Mouse (Mus musculus): ENCODE data around the gene Zfp804b. TPM values are rescaled to one million over a fixed set of nuclear protein-coding genes. Genes with fewer than 3 reads are reported as not detected.

The Zfp804b gene
- polyA plus RNA-seq, 1 experiment from 2014 or later: not detected

GRCm38 (mm10) chr5:7284336-7284735 lies 60.2 kb downstream of the Zfp804b start:
- TF ChIP-seq EP300 (IDR thresholded peaks at IDR 0.05; ENCODE audit: low read depth) (no peak), CTCF (IDR thresholded peaks at IDR 0.05; ENCODE audit: low read depth) (no peak)
- H3K27me3 ChIP-seq (ENCODE audit: insufficient read depth, low read length): no peaks in the 10 kb centered on the region
- H3K4me2 ChIP-seq (ENCODE audit: low read depth, low read length): no peak overlapping the region
- no peak overlapping the region for H3K4me3 ChIP-seq (ENCODE audit: low read depth, low read length)
- no peak for DNase-seq
- no peak for ATAC-seq
- no peak overlapping the region for H3K27ac ChIP-seq (ENCODE audit: low read depth)
- no peaks in the 10 kb centered on the region for H3K36me3 ChIP-seq (replicated peaks; ENCODE audit: insufficient read depth, low read length)
- no peaks in the 10 kb centered on the region for H3K9me3 ChIP-seq (ENCODE audit: low read length)
- WGBS (ENCODE audit: insufficient replicate concordance): 67% methylated on average over 1 of the region's 1 CpGs
- H3K4me1 ChIP-seq (ENCODE audit: insufficient read depth): no peaks in the 10 kb centered on the region
- H3K9ac ChIP-seq (replicated peaks): no peak overlapping the region

GRCm38 (mm10) chr5:7276659-7277455 lies 67.7 kb downstream of the Zfp804b start:
- ATAC-seq: no peak
- DNase-seq: no peak

GRCm38 (mm10) chr5:7177589-7177988 lies 167.0 kb downstream of the Zfp804b start:
- no peak for ATAC-seq
- Histone ChIP-seq H3K27ac (ENCODE audit: low read depth) (no peak overlapping the region), H3K27me3 (ENCODE audit: insufficient read depth, low read length) (no peaks in the 10 kb centered on the region), H3K36me3 (replicated peaks; ENCODE audit: insufficient read depth, low read length) (no peaks in the 10 kb centered on the region), H3K9me3 (ENCODE audit: low read length) (no peaks in the 10 kb centered on the region), H3K9ac (replicated peaks) (no peak overlapping the region), H3K4me1 (ENCODE audit: insufficient read depth) (no peaks in the 10 kb centered on the region), H3K4me3 (ENCODE audit: low read depth, low read length) (no peak overlapping the region), H3K4me2 (ENCODE audit: low read depth, low read length) (no peak overlapping the region)
- TF ChIP-seq EP300 (IDR thresholded peaks at IDR 0.05; ENCODE audit: low read depth): no peak
- no peak for TF ChIP-seq CTCF (IDR thresholded peaks at IDR 0.05; ENCODE audit: low read depth)
- DNase-seq: no peak
- 80% methylated on average over 9 of the region's 9 CpGs for WGBS (ENCODE audit: insufficient replicate concordance)

More at GRCm38 (mm10) chr5:7276659-7277455, 67.7 kb downstream of the Zfp804b start:
- Histone ChIP-seq H3K9ac (replicated peaks) (no peak overlapping the region), H3K27me3 (ENCODE audit: insufficient read depth, low read length) (no peaks in the 10 kb centered on the region), H3K4me1 (ENCODE audit: insufficient read depth) (no peaks in the 10 kb centered on the region), H3K27ac (ENCODE audit: low read depth) (no peak overlapping the region), H3K4me3 (ENCODE audit: low read depth, low read length) (no peak overlapping the region), H3K4me2 (ENCODE audit: low read depth, low read length) (no peak overlapping the region), H3K9me3 (ENCODE audit: low read length) (no peaks in the 10 kb centered on the region), H3K36me3 (replicated peaks; ENCODE audit: insufficient read depth, low read length) (no peaks in the 10 kb centered on the region)
- TF ChIP-seq CTCF (IDR thresholded peaks at IDR 0.05; ENCODE audit: low read depth) (no peak), EP300 (IDR thresholded peaks at IDR 0.05; ENCODE audit: low read depth) (no peak)
- WGBS (ENCODE audit: insufficient replicate concordance): 73% methylated on average over 7 of the region's 7 CpGs

DNA sequence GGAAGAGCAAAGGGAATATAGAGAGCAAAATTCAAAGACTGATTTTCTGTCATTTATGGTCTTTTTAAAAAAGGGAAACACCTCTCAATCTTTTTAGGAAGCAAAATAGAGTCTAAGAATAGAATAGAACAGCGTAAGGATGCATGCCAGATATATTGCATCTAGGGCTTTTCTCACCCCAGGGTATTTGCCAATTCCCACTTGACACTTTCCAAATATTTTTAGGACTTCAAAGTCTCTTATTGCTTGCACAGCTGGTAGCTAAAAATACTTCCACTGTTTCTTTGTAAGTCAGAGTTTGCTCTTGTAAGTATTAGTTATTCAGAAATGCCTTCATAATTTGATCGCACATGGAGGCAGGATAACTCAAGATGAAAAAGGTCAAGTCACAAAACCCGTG lies 204.9 kb downstream of the Zfp804b start:
- Histone ChIP-seq H3K27me3 (ENCODE audit: insufficient read depth, low read length) (no peaks in the 10 kb centered on the region), H3K4me2 (ENCODE audit: low read depth, low read length) (no peak overlapping the region), H3K36me3 (replicated peaks; ENCODE audit: insufficient read depth, low read length) (no peaks in the 10 kb centered on the region), H3K4me1 (ENCODE audit: insufficient read depth) (no peaks in the 10 kb centered on the region), H3K9me3 (ENCODE audit: low read length) (no peaks in the 10 kb centered on the region), H3K27ac (ENCODE audit: low read depth) (no peak overlapping the region), H3K4me3 (ENCODE audit: low read depth, low read length) (no peak overlapping the region), H3K9ac (replicated peaks) (no peak overlapping the region)
- WGBS (ENCODE audit: insufficient replicate concordance): 66% methylated on average over 3 of the region's 3 CpGs
- DNase-seq (no peak), ATAC-seq (no peak)
- no peak for TF ChIP-seq EP300 (IDR thresholded peaks at IDR 0.05; ENCODE audit: low read depth)
- no peak for TF ChIP-seq CTCF (IDR thresholded peaks at IDR 0.05; ENCODE audit: low read depth)

GRCm38 (mm10) chr5:7102387-7102786 lies 242.2 kb downstream of the Zfp804b start:
- no peak overlapping the region for H3K9ac ChIP-seq (replicated peaks)
- H3K27me3 ChIP-seq (ENCODE audit: insufficient read depth, low read length): no peaks in the 10 kb centered on the region
- H3K9me3 ChIP-seq (ENCODE audit: low read length): no peaks in the 10 kb centered on the region
- no peak for DNase-seq
- no peak overlapping the region for H3K4me3 ChIP-seq (ENCODE audit: low read depth, low read length)
- no peak overlapping the region for H3K27ac ChIP-seq (ENCODE audit: low read depth)
- no peak overlapping the region for H3K4me2 ChIP-seq (ENCODE audit: low read depth, low read length)
- no peaks in the 10 kb centered on the region for H3K4me1 ChIP-seq (ENCODE audit: insufficient read depth)
- 42% methylated on average over 2 of the region's 2 CpGs for WGBS (ENCODE audit: insufficient replicate concordance)
- H3K36me3 ChIP-seq (replicated peaks; ENCODE audit: insufficient read depth, low read length): no peaks in the 10 kb centered on the region
- TF ChIP-seq CTCF (IDR thresholded peaks at IDR 0.05; ENCODE audit: low read depth) (no peak), EP300 (IDR thresholded peaks at IDR 0.05; ENCODE audit: low read depth) (no peak)
- ATAC-seq: no peak

- WGBS (ENCODE audit: insufficient replicate concordance): 74% methylated on average over 1 of the region's 1 CpGs
- no peak for ATAC-seq
These were observed 270.5 kb downstream of the Zfp804b start for GRCm38 (mm10) chr5:7073936-7074631.

More at GRCm38 (mm10) chr5:7073936-7074631, 270.5 kb downstream of the Zfp804b start:
- no peaks in the 10 kb centered on the region for H3K9me3 ChIP-seq (ENCODE audit: low read length)
- no peak overlapping the region for H3K4me2 ChIP-seq (ENCODE audit: low read depth, low read length)
- H3K27me3 ChIP-seq (ENCODE audit: insufficient read depth, low read length): no peaks in the 10 kb centered on the region
- no peaks in the 10 kb centered on the region for H3K36me3 ChIP-seq (replicated peaks; ENCODE audit: insufficient read depth, low read length)
- H3K4me3 ChIP-seq (ENCODE audit: low read depth, low read length): no peak overlapping the region
- DNase-seq: no peak
- TF ChIP-seq EP300 (IDR thresholded peaks at IDR 0.05; ENCODE audit: low read depth) (no peak), CTCF (IDR thresholded peaks at IDR 0.05; ENCODE audit: low read depth) (no peak)
- no peak overlapping the region for H3K27ac ChIP-seq (ENCODE audit: low read depth)
- H3K9ac ChIP-seq (replicated peaks): no peak overlapping the region
- H3K4me1 ChIP-seq (ENCODE audit: insufficient read depth): no peaks in the 10 kb centered on the region

Data from liver, postnatal 0 days (tissue).